Mouse (Mus musculus) liver, postnatal 0 days (tissue): ENCODE data around the gene Ctnnbip1. TPM values are rescaled to one million over a fixed set of nuclear protein-coding genes. Genes with fewer than 3 reads are reported as not detected.

Experiments used
- ATAC-seq: fragments of 200-750 bp; cut with Nextera tagmentation; 2 replicates; pipeline ENCODE4 v1.8.0; 2017; ENCODE audit warnings: mild to moderate bottlenecking, moderate library complexity
- DNase-seq: peaks from one replicate; pipeline ENCODE4 v3.0.0-alpha.2; 2016
- H3K27ac ChIP-seq: fragments of 300-500 bp; sonication (generic); 2 replicates; pipeline ENCODE4 v1.5.1; 2014; ENCODE audit warnings: antibody characterized with exemption, moderate library complexity, mild to moderate bottlenecking, low read depth
- H3K27me3 ChIP-seq: fragments of 300-500 bp; sonication (generic); 2 replicates; pipeline ENCODE4 v1.6.1; 2014; ENCODE audit warnings: low read length, control low read depth, mixed read lengths; ENCODE audit not compliant: insufficient read depth
- H3K36me3 ChIP-seq: fragments of 300-500 bp; sonication (generic); replicated peaks from 2 replicates; pipeline ENCODE4 v1.6.1; 2014; ENCODE audit warnings: mild to moderate bottlenecking, control low read depth, low read length, moderate library complexity, mixed read lengths; ENCODE audit not compliant: insufficient read depth
- H3K4me1 ChIP-seq: fragments of 300-500 bp; sonication (generic); 2 replicates; pipeline ENCODE4 v1.6.1; 2014; ENCODE audit warnings: antibody characterized with exemption, mild to moderate bottlenecking, control low read depth; ENCODE audit not compliant: insufficient read depth
- H3K4me2 ChIP-seq: fragments of 300-500 bp; sonication (generic); 2 replicates; pipeline ENCODE4 v1.6.1; 2014; ENCODE audit warnings: low read depth, mild to moderate bottlenecking, low read length, moderate library complexity, mixed read lengths
- H3K4me3 ChIP-seq: fragments of 300-500 bp; sonication (generic); 2 replicates; pipeline ENCODE4 v1.5.1; 2014; ENCODE audit warnings: low read depth, low read length
- H3K9ac ChIP-seq: fragments of 300-500 bp; sonication (generic); replicated peaks from 2 replicates; pipeline ENCODE4 v1.6.1; 2014; ENCODE audit warnings: mild to moderate bottlenecking, moderate library complexity
- H3K9me3 ChIP-seq: fragments of 300-500 bp; sonication (generic); 2 replicates; pipeline ENCODE4 v1.6.1; 2016; ENCODE audit warnings: mild to moderate bottlenecking, control low read depth, low read length, mixed read lengths
- CTCF ChIP-seq: sonication (generic); IDR thresholded peaks from 2 replicates; pipeline ENCODE4 v1.5.1; 2016; ENCODE audit warnings: antibody characterized with exemption, low read depth
- EP300 ChIP-seq: IDR thresholded peaks from 2 replicates; pipeline ENCODE4 v1.6.1; 2016; ENCODE audit warnings: antibody characterized with exemption, low read depth, mild to moderate bottlenecking
- WGBS: fragments of 180-500 bp; shearing (Covaris S2); extraction: QIAGEN DNeasy Blood & Tissue Kit; methylation state at CpG from one replicate; pipeline ENCODE4 v1.1.7; 2014; ENCODE audit not compliant: insufficient replicate concordance; 5-methylcytosine and 5-hydroxymethylcytosine counted together
- polyA plus RNA-seq: library from polyadenylated mRNA; unstranded; fragments of >200 nt; fragmentation: Nextera tagmentation; extraction: Ambion mirVana; gene quantifications from 2 replicates; pipeline ENCODE4 v1.2.1, GENCODE M21; 2015

Gene Ctnnbip1
- polyA plus RNA-seq, 1 experiment from 2014 or later: 12.8 TPM

- no peak overlapping the region for H3K4me3 ChIP-seq
- DNase-seq (peak; percentile 88), ATAC-seq (peak; percentile 53)
- no peaks in the 10 kb centered on the region for H3K27me3 ChIP-seq
- H3K4me1 ChIP-seq: no peaks in the 10 kb centered on the region
- no peaks in the 10 kb centered on the region for H3K9me3 ChIP-seq
- H3K4me2 ChIP-seq: no peak overlapping the region
- WGBS: 46% methylated on average over 10 of the region's 10 CpGs
- H3K36me3 ChIP-seq: peaks cover 4% of the 10 kb centered on the region
- no peak overlapping the region for H3K9ac ChIP-seq
- H3K27ac ChIP-seq: no peak overlapping the region
- TF ChIP-seq CTCF: peak; percentile 98
- TF ChIP-seq EP300: no peak
Measured at GRCm38 (mm10) chr4:149542927-149543553, 25.0 kb downstream of the Ctnnbip1 start.

- H3K4me2 ChIP-seq: no peak overlapping the region
- WGBS: 90% methylated on average over 8 of the region's 8 CpGs
Measured at GRCm38 (mm10) chr4:149544892-149545291, 26.9 kb downstream of the Ctnnbip1 start.

GRCm38 (mm10) chr4:149546797-149547444 lies 28.9 kb downstream of the Ctnnbip1 start:
- H3K4me2 ChIP-seq: no peak overlapping the region
- H3K27me3 ChIP-seq: no peaks in the 10 kb centered on the region
- peaks cover 4% of the 10 kb centered on the region for H3K36me3 ChIP-seq
- peak; percentile 40 for DNase-seq
- no peaks in the 10 kb centered on the region for H3K9me3 ChIP-seq
- peak; percentile 55 for ATAC-seq
- no peaks in the 10 kb centered on the region for H3K4me1 ChIP-seq
- WGBS: 59% methylated on average over 9 of the region's 9 CpGs
- no peak overlapping the region for H3K4me3 ChIP-seq
- no peak overlapping the region for H3K27ac ChIP-seq
- H3K9ac ChIP-seq: no peak overlapping the region
- TF ChIP-seq EP300: no peak
- TF ChIP-seq CTCF: no peak

More at GRCm38 (mm10) chr4:149544892-149545291, 26.9 kb downstream of the Ctnnbip1 start:
- DNase-seq (no peak), ATAC-seq (no peak)
- H3K36me3 ChIP-seq: peaks cover 4% of the 10 kb centered on the region
- TF ChIP-seq CTCF (no peak), EP300 (no peak)
- no peaks in the 10 kb centered on the region for H3K27me3 ChIP-seq
- H3K9ac ChIP-seq: no peak overlapping the region
- H3K9me3 ChIP-seq: no peaks in the 10 kb centered on the region
- H3K27ac ChIP-seq: no peak overlapping the region
- no peaks in the 10 kb centered on the region for H3K4me1 ChIP-seq
- H3K4me3 ChIP-seq: no peak overlapping the region

GRCm38 (mm10) chr4:149547523-149547922 lies 29.5 kb downstream of the Ctnnbip1 start:
- TF ChIP-seq CTCF: no peak
- TF ChIP-seq EP300: no peak
- Histone ChIP-seq H3K4me1 (no peaks in the 10 kb centered on the region), H3K27me3 (no peaks in the 10 kb centered on the region), H3K36me3 (peaks cover 4% of the 10 kb centered on the region), H3K9me3 (no peaks in the 10 kb centered on the region), H3K27ac (no peak overlapping the region), H3K4me2 (no peak overlapping the region), H3K4me3 (no peak overlapping the region), H3K9ac (no peak overlapping the region)
- 73% methylated on average over 6 of the region's 6 CpGs for WGBS
- ATAC-seq: no peak
- DNase-seq: no peak

- H3K27me3 ChIP-seq: no peaks in the 10 kb centered on the region
- WGBS: 57% methylated on average over 9 of the region's 9 CpGs
- no peak overlapping the region for H3K4me2 ChIP-seq
- no peak overlapping the region for H3K4me3 ChIP-seq
- peak; percentile 68 for ATAC-seq
- H3K4me1 ChIP-seq: no peaks in the 10 kb centered on the region
- DNase-seq: peak; percentile 70
- H3K9ac ChIP-seq: no peak overlapping the region
- no peaks in the 10 kb centered on the region for H3K9me3 ChIP-seq
- peaks cover 4% of the 10 kb centered on the region for H3K36me3 ChIP-seq
- TF ChIP-seq EP300 (no peak), CTCF (peak; percentile 95)
- no peak overlapping the region for H3K27ac ChIP-seq
Measured at GRCm38 (mm10) chr4:149549221-149549925, 31.3 kb downstream of the Ctnnbip1 start.

- H3K9ac ChIP-seq: no peak overlapping the region
- no peaks in the 10 kb centered on the region for H3K4me1 ChIP-seq
- TF ChIP-seq CTCF (no peak), EP300 (no peak)
- DNase-seq (no peak), ATAC-seq (no peak)
- no peak overlapping the region for H3K4me2 ChIP-seq
- no peak overlapping the region for H3K4me3 ChIP-seq
- peaks cover 2% of the 10 kb centered on the region for H3K36me3 ChIP-seq
- H3K27me3 ChIP-seq: no peaks in the 10 kb centered on the region
- no peaks in the 10 kb centered on the region for H3K9me3 ChIP-seq
- 72% methylated on average over 5 of the region's 5 CpGs for WGBS
- H3K27ac ChIP-seq: no peak overlapping the region
Measured at GRCm38 (mm10) chr4:149550866-149551265, 32.8 kb downstream of the Ctnnbip1 start.
